Mouse (Mus musculus): ENCODE results near the gene Fgfrl1. TPM values are rescaled to one million over a fixed set of nuclear protein-coding genes. Genes with fewer than 3 reads are reported as not detected.
A peak's percentile ranks its signal among the peaks of the same experiment; 100 is the strongest.

Gene Fgfrl1
- total and polyA plus RNA-seq, 3 experiments, result 2.1 to 7.1 (median 4.9) TPM

DNA sequence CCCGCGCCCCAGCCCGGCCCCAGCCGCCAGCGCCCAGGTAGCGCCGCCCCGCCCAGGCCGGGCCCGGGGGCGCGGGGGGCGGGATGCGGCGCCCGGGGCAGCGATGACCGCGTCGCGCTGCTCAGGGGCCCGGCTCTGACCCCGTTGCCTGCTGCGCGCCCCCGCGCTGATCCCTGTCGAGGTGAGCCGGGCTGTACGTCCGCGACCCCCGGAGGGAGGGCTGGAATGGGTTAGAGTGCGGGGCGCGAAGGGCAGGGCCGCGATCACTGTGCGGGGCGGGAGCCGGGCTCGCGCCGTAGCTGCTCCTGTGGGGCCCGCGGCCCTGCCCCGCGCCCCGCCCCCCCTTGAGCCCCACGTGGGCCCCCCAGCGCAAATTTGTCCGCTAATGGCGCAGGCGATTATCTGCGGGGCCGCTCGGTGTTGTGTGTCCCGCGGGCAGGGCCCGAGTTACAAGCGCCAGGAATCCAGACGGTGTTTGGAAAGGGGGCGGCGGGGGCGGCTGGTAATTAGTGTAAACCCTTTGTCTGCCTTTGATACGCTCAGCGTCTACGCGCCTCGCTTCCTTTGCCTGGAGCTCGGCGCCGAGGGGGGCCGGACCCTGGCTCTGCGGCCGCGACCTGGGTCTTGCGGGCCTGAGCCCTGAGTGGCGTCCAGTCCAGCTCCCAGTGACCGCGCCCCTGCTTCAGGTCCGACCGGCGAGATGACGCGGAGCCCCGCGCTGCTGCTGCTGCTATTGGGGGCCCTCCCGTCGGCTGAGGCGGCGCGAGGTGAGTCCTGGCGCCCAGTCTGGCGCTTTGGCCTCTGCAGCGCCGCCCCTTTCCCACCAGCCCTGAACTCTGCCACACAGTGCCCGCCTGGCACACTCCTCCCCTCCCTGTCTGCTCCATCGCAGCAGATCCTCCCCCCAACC, 2.4 kb downstream of the Fgfrl1 start:
- H3K27me3 ChIP-seq (ENCODE audit: insufficient read depth, low read length), result no peaks in the 10 kb centered on the region

DNA sequence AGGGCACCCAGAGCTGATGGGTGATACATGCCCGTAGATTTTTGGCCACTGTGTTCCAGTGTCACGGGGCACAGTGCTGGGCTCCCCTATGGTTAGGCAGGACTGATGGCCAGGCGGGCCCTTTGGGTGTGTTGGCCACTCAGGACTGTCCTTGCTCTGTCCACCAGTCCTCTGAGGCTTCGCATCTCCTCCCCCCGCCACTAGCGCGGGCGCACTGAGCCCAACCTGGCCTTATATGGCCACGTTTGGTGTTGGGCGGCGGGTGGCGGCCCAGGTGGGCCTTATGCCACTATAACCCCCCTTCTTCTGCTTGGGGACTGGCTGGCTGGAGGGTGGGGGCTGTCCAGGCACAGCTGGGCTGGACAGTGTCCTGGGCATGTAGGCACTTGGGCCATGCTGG, 3.7 kb downstream of the Fgfrl1 start:
- DNase-seq (ENCODE audit: low spot score), result no peak
- no peak overlapping the region for H3K4me3 ChIP-seq (ENCODE audit: low read depth, low read length)
- TF ChIP-seq POLR2AphosphoS5 (IDR thresholded peaks at IDR 0.05; ENCODE audit: insufficient replicate concordance, low read depth, low read length) (no peak), GATA1 (IDR thresholded peaks at IDR 0.05; ENCODE audit: borderline replicate concordance, low read length) (no peak), TAL1 (conservative IDR thresholded peaks at IDR 0.05; ENCODE audit: low read depth, low read length) (no peak), GATA2 (IDR thresholded peaks at IDR 0.05; ENCODE audit: borderline replicate concordance, low read depth, low read length) (no peak), CTCF (IDR thresholded peaks at IDR 0.05; ENCODE audit: low read depth, low read length) (no peak)
- H3K36me3 ChIP-seq (replicated peaks), result peaks cover 33% of the 10 kb centered on the region
- H3K27me3 ChIP-seq (ENCODE audit: insufficient read depth, low read length), result no peaks in the 10 kb centered on the region
- ATAC-seq (ENCODE audit: extremely low read depth, insufficient number of reproducible peaks, low FRiP score, poor library complexity, severe bottlenecking), result no peak
- H3K4me1 ChIP-seq (ENCODE audit: insufficient read depth, low read depth, low read length), result peaks cover 40% of the 10 kb centered on the region
- no peaks in the 10 kb centered on the region for H3K9me3 ChIP-seq (replicated peaks)

More for the DNA sequence above, 2.4 kb downstream of the Fgfrl1 start:
- ATAC-seq (ENCODE audit: extremely low read depth, insufficient number of reproducible peaks, low FRiP score, poor library complexity, severe bottlenecking), result 0 out of 2 replicates have a peak, but pooled peaks have one; percentile 19
- peak; percentile 60 for DNase-seq (ENCODE audit: low spot score)
- H3K36me3 ChIP-seq (replicated peaks), result peaks cover 30% of the 10 kb centered on the region
- peaks cover 40% of the 10 kb centered on the region for H3K4me1 ChIP-seq (ENCODE audit: insufficient read depth, low read depth, low read length)
- TF ChIP-seq POLR2AphosphoS5 (IDR thresholded peaks at IDR 0.05; ENCODE audit: insufficient replicate concordance, low read depth, low read length) (no peak), GATA2 (IDR thresholded peaks at IDR 0.05; ENCODE audit: borderline replicate concordance, low read depth, low read length) (no peak), GATA1 (IDR thresholded peaks at IDR 0.05; ENCODE audit: borderline replicate concordance, low read length) (no peak), CTCF (IDR thresholded peaks at IDR 0.05; ENCODE audit: low read depth, low read length) (no peak), TAL1 (conservative IDR thresholded peaks at IDR 0.05; ENCODE audit: low read depth, low read length) (no peak)
- no peaks in the 10 kb centered on the region for H3K9me3 ChIP-seq (replicated peaks)
- H3K4me3 ChIP-seq (ENCODE audit: low read depth, low read length), result peak overlapping the region; percentile 81

DNA sequence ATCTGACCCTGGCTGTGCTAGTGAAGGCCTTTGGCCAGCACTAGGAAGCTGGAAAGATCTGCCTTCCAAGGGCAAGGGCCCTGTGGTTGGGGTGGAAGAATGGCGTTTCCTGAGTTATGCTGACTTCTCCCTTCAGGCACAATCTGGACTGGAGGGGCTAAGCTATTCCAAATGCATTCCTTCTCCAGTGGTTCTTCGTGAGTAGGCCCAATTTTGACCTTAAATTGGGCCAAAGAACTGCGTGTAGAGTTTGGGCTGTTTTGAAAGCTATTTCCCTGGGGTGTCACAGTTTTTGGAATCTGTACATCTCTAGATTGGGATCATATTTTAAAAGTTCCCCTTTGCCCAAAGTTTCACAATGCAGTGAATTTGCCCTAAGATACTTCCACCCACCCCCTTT, 4.4 kb downstream of the Fgfrl1 start:
- no peak for DNase-seq (ENCODE audit: low spot score)
- Histone ChIP-seq H3K9me3 (replicated peaks) (no peaks in the 10 kb centered on the region), H3K27me3 (ENCODE audit: insufficient read depth, low read length) (no peaks in the 10 kb centered on the region), H3K4me3 (ENCODE audit: low read depth, low read length) (no peak overlapping the region), H3K4me1 (ENCODE audit: insufficient read depth, low read depth, low read length) (peaks cover 37% of the 10 kb centered on the region), H3K36me3 (replicated peaks) (peaks cover 36% of the 10 kb centered on the region)
- TF ChIP-seq POLR2AphosphoS5 (IDR thresholded peaks at IDR 0.05; ENCODE audit: insufficient replicate concordance, low read depth, low read length) (no peak), GATA1 (IDR thresholded peaks at IDR 0.05; ENCODE audit: borderline replicate concordance, low read length) (no peak), TAL1 (conservative IDR thresholded peaks at IDR 0.05; ENCODE audit: low read depth, low read length) (no peak), GATA2 (IDR thresholded peaks at IDR 0.05; ENCODE audit: borderline replicate concordance, low read depth, low read length) (no peak), CTCF (IDR thresholded peaks at IDR 0.05; ENCODE audit: low read depth, low read length) (no peak)
- no peak for ATAC-seq (ENCODE audit: extremely low read depth, insufficient number of reproducible peaks, low FRiP score, poor library complexity, severe bottlenecking)

DNA sequence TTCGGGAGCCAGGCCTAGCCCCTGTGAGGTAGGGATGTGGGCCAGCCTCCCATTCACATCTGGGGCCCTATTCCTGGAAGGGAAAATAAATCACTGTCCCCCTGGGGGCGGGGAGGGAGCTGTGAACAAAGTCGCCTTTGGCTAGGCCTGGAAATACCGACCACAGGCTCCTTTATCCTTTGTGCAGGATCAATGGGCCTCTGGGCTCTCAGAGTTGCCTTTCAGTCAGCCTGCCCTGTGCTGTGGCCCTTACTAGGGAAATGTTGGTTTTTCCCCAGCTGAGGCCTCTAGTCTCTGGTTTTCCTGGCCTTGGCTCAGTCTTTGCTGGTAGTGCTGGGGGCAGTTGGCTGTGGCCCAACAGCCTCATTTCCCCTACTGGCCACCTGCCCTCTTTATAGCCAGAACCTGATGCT, 5.2 kb downstream of the Fgfrl1 start:
- H3K4me3 ChIP-seq (ENCODE audit: low read depth, low read length), result no peak overlapping the region
- H3K9me3 ChIP-seq (replicated peaks), result no peaks in the 10 kb centered on the region
- peaks cover 34% of the 10 kb centered on the region for H3K4me1 ChIP-seq (ENCODE audit: insufficient read depth, low read depth, low read length)
- DNase-seq (ENCODE audit: low spot score) (no peak), ATAC-seq (ENCODE audit: extremely low read depth, insufficient number of reproducible peaks, low FRiP score, poor library complexity, severe bottlenecking) (no peak)
- no peaks in the 10 kb centered on the region for H3K27me3 ChIP-seq (ENCODE audit: insufficient read depth, low read length)
- no peak for TF ChIP-seq CTCF (IDR thresholded peaks at IDR 0.05; ENCODE audit: low read depth, low read length)
- TF ChIP-seq GATA2 (IDR thresholded peaks at IDR 0.05; ENCODE audit: borderline replicate concordance, low read depth, low read length), result no peak
- no peak for TF ChIP-seq TAL1 (conservative IDR thresholded peaks at IDR 0.05; ENCODE audit: low read depth, low read length)
- TF ChIP-seq POLR2AphosphoS5 (IDR thresholded peaks at IDR 0.05; ENCODE audit: insufficient replicate concordance, low read depth, low read length), result no peak
- TF ChIP-seq GATA1 (IDR thresholded peaks at IDR 0.05; ENCODE audit: borderline replicate concordance, low read length), result no peak
- H3K36me3 ChIP-seq (replicated peaks), result peaks cover 42% of the 10 kb centered on the region

DNA sequence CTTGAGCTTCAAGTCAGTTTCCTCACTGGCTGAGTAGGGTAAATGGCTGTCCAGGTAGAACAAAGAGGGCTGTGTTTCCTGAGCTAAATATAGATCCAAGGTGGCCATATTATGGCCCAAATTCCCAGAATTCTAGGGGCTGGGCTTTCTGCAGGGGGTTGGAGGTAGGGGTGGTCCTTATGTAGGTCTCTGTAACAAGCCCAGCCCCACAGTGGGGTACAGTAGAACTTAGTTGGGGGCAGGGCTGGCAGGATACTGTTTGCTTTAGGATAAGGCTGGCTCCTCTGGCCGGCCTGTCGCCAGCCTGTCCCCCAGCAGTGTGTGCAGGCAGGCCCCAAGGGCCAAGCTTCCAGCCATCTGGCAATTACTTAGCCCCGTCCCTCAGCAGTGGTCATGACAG, 8.2 kb downstream of the Fgfrl1 start:
- DNase-seq (ENCODE audit: low spot score) (no peak), ATAC-seq (ENCODE audit: extremely low read depth, insufficient number of reproducible peaks, low FRiP score, poor library complexity, severe bottlenecking) (no peak)
- no peak for TF ChIP-seq GATA2 (IDR thresholded peaks at IDR 0.05; ENCODE audit: borderline replicate concordance, low read depth, low read length)
- TF ChIP-seq POLR2AphosphoS5 (IDR thresholded peaks at IDR 0.05; ENCODE audit: insufficient replicate concordance, low read depth, low read length), result no peak
- no peak for TF ChIP-seq GATA1 (IDR thresholded peaks at IDR 0.05; ENCODE audit: borderline replicate concordance, low read length)
- no peak for TF ChIP-seq TAL1 (conservative IDR thresholded peaks at IDR 0.05; ENCODE audit: low read depth, low read length)
- no peak for TF ChIP-seq CTCF (IDR thresholded peaks at IDR 0.05; ENCODE audit: low read depth, low read length)
- Histone ChIP-seq H3K4me3 (ENCODE audit: low read depth, low read length) (no peak overlapping the region), H3K27me3 (ENCODE audit: insufficient read depth, low read length) (no peaks in the 10 kb centered on the region), H3K36me3 (replicated peaks) (peaks cover 68% of the 10 kb centered on the region), H3K4me1 (ENCODE audit: insufficient read depth, low read depth, low read length) (peaks cover 16% of the 10 kb centered on the region), H3K9me3 (replicated peaks) (no peaks in the 10 kb centered on the region)

DNA sequence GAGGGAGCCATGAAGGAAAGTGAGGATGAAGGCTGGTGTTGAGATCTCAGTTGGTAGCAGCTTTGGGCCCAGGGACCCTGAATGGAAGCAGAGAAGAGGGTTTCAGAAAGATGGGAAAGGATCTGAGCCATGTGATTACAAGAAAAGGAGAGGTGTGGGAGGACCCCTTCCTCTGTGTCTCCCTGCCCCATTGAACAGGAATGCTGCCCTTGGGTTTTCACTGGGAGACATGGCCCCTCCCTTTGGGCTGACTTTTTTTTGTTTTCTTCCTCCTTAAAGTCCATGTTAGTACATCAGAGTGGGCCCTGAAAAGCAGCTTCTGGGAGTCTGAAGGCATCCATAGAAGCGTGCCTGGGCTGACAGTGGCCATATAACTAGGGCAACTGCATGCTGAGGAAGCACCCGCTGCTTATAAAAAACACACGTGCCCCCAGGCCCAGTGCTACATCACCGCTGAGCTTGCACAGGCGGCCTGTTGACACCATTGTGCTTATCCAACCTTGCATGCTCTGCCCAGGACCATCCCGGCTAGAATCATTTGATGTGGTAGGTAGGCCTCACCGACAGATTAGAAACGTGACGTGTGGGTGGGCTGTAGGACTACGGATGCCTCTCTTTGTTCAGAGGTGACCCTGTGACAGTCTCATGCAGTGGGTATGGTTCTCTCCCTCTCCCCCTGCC, 9.3 kb downstream of the Fgfrl1 start:
- H3K9me3 ChIP-seq (replicated peaks), result no peaks in the 10 kb centered on the region
- TF ChIP-seq CTCF (IDR thresholded peaks at IDR 0.05; ENCODE audit: low read depth, low read length) (no peak), GATA1 (IDR thresholded peaks at IDR 0.05; ENCODE audit: borderline replicate concordance, low read length) (no peak)
- no peaks in the 10 kb centered on the region for H3K27me3 ChIP-seq (ENCODE audit: insufficient read depth, low read length)
- H3K4me3 ChIP-seq (ENCODE audit: low read depth, low read length), result no peak overlapping the region
- peaks cover 10% of the 10 kb centered on the region; the same call in 1 of the 2 replicates for H3K4me1 ChIP-seq (ENCODE audit: insufficient read depth, low read depth, low read length)
- H3K36me3 ChIP-seq (replicated peaks), result peaks cover 70% of the 10 kb centered on the region
- DNase-seq (ENCODE audit: low spot score) (no peak), ATAC-seq (ENCODE audit: extremely low read depth, insufficient number of reproducible peaks, low FRiP score, poor library complexity, severe bottlenecking) (no peak)
